Mouse (Mus musculus): ENCODE data around the gene Sirt3.
"Not testable (repeated sequence)": the region's sequence is repeated elsewhere in the genome, so short reads cannot be mapped to it uniquely, and the experiment has no call there.

Sirt3 gene

DNA sequence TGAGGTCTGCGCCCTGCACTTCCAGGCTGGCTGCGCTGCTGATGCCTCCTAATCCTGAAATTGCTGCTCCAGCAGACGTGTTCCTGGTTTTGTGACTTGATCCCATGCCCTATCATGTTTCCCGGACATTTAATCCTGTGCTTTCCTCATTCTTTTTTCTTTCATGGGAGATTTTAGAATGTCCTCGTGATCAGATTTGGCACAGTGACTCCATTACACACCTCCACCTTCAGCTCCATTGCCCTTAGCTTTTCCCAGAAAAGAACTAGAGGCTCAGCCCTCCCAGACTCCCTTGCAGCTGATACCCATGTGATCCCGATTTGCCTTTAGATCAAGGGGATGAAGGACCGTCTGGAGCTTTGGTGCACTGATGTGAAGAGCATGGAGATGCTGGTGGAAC lies 15.8 kb upstream of the Sirt3 start:
- no peak for DNase-seq (ENCODE audit: low spot score in 2 of 2)

DNA sequence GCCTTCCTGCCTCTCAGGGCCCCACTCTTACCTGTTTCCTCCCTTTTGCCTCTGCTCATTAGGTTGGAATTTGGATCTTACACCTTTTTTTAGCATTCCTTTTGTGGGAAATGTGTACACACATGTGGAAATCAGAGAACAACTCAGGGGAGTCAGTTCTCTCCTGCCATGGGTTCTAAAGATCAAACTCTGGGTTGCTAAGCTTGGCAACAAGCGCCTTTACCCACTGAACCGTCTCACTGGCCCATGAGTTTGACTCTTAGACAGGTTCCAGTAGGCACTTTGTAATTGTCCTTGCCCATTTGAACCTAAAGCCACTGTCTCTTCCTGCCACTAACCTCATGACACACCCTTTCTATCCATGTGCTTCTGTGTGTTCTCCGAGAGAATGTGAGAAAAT lies 12.5 kb upstream of the Sirt3 start:
- no peak for DNase-seq (ENCODE audit: low spot score in 2 of 2)

DNA sequence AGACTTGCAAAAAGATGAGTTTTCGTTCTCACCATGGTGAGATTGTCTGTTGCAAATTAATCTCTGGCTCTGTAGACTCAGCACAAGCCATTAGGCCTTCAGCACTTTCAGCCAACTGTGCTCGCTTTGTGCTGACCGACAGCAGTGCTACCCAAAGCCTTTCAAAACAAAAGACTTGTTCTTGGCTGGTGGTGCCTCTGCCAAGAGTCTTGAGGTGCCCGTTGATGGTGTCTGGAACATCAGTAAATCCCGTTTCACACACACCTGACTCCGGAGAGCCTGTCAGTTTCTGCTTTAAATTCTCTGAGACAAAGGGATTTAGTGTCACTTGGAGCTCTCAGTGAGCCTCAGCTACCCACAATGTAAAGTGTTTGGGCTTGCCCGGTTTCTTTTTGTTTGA lies 11.9 kb upstream of the Sirt3 start:
- DNase-seq (ENCODE audit: low spot score in 2 of 2) = no peak

DNA sequence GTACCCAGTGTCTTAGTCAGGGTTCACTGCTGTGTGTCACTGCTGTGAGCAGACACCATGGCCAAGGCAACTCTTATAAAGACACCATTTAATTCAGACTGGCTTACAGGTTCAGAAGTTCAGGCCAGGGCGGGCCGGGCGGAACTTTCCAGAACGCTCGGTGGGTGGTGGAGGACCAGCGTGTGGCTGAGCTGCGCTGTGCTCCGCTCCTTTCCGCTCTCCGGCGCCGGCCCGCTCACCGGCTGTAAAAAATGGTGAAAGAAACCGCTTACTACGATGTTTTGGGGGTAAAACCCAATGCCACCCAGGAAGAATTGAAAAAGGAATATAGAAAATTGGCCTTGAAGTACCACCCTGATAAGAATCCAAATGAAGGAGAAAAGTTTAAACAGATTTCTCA lies 8.5 kb upstream of the Sirt3 start:
- DNase-seq (ENCODE audit: low spot score in 2 of 2) = not testable (repeated sequence)

DNA sequence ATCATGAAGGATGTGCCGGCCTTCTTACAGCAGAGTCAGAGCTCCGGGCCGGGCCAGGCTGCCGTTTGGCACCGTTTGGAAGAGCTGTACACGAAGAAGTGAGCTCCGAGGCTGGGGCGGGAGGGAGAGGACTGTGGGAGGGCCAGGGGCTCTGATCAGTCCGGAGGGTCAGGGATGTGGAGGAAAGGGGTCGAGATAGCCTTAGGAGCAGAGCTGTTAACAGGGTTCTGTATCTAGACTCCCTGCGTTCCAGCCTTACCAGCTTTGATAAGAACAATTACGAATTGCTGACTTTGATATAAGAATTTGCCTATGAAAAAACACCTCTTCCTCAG lies 327 bp upstream of the Sirt3 start:
- no peak for DNase-seq (ENCODE audit: low spot score in 2 of 2)

DNA sequence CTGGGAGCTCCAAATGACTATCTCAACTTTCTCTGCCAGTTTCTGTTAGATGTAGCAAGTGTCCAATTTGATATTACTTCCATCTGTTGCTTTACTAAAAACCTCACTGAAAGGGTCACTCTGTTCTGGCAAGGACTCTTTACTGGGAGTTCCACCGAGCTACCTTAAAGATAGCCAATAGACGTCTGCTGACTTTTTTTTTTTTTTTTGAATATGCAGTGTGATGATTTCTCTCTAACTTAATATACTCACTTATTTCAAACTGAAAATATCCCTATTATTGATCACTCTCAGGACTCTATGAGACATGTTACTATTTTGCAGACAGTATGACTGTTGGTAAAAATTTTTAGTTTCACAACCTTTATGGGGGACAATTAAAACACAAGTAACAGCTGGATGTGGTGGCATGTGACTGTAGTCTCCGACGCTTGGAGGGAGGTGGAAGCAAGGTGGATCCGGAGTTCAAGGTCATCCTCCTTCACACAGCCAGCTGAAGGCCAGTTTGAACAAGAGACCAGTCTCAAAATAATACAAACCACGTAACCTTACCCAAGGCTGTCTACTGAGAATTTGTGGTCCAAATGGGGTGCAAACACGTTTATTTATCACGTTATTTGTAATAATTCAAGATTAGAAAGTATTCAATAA lies 1.1 kb downstream of the Sirt3 start:
- no peak for DNase-seq (ENCODE audit: low spot score in 2 of 2)

DNA sequence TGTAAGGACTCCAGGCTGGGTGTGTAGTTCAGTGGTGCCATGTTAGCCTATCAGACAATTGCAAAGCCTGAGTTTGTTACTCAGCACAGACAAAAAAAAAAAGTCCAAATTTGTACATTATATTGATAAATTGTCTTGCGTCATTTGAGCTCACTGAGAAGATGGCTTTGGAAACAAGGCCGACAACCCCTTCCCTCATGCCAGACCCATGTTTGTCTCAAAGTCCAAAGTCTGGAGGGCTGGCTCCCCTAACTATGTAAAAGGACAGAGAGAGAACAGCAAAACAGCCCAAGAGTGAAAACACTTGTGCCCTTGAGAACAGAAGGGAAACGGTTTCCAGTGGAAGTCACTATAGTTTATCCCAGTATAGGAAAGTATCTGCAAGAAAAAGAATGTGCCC lies 1.7 kb downstream of the Sirt3 start:
- DNase-seq (ENCODE audit: low spot score in 2 of 2) = no peak

DNA sequence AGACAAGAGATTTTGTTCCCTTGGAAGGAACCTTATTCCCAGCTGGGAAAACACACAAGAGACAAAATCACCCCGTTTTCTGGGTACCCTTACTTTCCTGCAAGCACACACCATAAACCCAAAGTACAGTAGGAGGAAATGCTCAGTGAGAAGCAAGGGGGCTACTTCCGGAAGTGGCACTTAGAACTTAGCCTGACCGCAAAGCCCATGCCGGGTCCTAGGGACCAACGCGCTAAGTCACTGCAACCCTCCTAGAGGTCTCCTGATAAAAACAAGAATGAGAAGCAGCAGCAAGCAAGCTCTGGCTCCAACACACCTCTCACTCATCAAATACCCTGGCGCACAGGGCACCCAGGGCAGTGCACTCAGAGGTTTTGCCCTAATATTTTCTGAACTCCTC lies 2.8 kb downstream of the Sirt3 start:
- no peak for DNase-seq (ENCODE audit: low spot score in 2 of 2)

DNA sequence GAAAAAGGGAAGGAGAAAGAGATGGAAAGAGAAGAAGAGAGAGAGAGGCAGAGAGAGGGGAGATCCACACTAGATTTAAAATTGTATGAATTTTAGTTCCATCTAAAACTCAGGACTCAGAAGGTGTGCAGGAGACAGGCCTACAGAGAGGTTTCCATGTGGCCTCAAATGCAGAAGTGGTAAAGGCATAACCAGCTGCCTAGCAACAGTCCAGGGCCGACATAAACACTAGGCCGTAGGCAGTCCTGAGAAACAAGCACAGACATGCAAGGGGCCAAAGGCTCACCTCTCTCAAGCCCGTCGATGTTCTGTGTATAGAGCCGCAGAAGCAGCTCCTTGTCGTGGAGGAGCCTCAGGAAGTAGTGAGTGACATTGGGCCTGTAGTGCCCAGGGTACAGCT lies 4.7 kb downstream of the Sirt3 start:
- DNase-seq (ENCODE audit: low spot score in 2 of 2) = no peak

DNA sequence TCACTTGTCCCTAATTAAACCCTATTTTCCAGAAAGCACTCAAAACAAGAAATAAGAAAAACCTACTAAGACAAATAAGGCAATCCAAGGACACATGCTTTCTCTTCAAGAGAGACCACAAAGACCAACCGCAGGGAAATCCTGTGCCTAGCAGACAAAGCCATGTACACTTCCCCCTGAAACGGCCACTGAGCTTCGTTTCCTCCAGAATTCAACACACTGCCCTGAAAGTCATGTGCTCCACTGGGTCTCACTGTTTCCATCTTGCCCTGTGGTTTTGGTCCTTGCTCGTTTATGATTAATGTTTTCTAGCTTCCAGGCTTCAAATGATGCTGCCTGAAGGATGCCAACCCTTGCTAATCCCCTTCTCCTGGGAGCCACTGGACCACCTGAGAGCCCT lies 7.9 kb downstream of the Sirt3 start:
- DNase-seq (ENCODE audit: low spot score in 2 of 2) = no peak

DNA sequence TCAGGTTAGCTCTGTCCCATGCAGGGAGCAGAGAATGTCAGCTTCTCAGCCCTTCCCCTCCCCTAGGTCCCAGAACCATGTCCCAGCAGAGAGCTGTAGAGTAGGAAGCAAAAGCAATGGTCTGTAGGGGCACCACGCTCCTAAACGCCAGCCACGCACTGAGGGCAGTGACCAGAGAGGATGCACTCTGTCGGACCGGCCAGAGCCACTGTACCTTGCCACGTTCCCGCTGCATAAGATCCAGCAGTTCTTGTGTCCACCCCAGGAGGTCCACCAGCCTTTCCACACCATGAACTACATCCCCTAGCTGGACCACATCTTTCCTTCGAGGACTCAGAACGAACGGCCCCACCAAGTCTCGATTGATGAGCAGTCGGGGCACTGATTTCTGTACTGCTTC lies 17.3 kb downstream of the Sirt3 start:
- no peak for DNase-seq (ENCODE audit: low spot score in 2 of 2)

DNA sequence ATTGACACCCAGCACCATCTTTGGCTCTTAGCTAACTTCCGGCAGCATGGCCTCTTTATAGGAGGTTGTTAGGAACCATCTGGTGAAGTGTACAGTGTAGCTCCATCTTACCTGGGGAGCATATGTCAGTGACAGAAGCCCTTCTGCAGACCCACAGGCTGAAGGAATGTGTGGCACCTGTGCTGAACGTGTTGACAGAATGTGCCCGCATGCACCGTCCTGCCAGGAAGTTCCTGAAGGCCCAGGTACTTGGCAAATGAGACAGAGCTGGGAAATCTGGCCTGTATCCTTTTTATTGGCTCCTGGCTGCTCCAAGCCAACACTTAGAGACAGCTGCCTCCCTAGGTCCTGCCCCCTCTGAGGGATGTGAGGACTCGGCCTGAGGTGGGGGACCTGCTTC lies 21.4 kb downstream of the Sirt3 start:
- no peak for DNase-seq (ENCODE audit: low spot score in 2 of 2)

DNA sequence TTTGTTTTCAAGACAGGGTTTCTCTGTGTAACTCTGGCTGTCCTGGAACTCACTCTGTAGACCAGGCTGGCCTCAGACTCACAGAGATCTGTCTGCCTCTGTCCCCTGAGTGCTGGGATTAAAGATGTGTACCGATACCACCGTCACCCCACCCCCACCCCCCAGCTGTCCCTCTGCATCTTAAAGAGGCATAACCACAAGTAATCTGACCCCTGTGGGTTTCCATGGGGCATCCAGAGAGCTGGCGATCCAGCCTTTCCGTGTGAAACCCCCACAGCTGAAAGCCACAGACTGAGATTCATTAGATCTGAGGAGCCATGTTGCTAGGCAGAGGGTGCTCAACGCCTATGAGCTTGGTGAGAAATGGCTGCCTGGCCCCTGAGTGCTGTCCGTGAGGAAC lies 22.1 kb downstream of the Sirt3 start:
- no peak for DNase-seq (ENCODE audit: low spot score in 2 of 2)

DNA sequence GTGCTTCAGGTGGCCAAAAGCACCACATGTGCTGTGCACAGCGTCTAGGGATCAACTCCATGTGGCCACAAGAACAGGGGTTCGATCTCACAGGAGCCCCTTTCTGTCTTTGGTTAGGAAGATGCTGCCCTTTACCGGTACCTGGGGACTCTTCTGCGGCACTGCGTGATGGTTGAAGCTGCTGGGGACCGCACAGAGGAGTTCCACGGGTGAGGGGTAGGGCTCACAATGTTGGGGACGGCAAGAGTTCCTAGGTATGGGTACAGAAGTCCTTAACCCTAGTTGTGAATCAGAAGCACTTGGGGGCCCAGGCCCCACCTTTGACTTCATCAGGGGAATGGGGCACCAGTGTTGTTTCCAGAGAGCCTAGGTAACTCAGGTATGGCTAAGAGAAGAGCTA lies 23.4 kb downstream of the Sirt3 start:
- DNase-seq (ENCODE audit: low spot score in 2 of 2) = no peak

DNA sequence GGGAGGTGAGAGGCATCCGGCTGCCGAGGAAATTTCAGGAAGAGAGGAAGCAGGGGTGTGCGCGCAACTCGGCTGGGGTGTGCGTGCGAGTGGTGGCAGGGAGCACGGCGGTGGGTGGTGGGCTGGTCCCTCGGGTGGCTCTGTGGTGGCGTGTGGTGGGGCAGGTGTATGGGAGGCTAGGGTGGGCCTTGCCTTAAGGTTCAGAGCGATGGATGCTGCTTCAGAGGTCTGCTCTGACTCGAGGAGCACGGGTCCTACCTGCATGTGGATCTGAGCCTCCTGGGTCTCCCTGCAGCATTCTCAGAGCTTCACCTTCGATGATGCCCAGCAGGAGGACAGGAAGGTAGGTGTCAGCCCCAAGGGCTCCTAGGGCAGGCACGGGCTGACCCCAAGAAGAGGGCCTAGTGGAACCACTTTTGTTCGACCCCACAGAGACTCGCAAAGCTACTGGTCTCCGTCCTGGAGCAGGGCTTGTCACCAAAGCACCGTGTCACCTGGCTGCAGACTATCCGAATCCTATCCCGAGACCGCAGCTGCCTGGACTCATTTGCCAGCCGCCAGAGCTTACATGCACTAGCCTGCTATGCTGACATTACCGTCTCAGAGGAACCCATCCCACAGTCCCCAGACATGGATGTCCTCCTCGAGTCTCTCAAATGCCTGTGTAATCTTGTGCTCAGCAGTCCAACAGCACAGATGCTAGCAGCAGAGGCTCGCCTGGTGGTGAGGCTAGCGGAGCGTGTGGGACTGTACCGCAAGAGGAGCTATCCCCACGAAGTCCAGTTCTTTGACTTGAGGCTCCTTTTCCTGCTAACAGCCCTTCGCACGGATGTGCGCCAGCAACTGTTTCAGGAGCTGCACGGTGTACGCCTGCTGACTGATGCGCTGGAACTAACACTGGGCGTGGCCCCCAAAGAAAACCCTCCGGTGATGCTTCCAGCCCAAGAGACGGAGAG lies 24.3 kb downstream of the Sirt3 start, which contains the start of gene Bet1l:
TSS of gene Bet1l (minus strand) at position 28 of the 956 bp plus-strand sequence.
- DNase-seq (ENCODE audit: low spot score in 2 of 2) = no peak

DNA sequence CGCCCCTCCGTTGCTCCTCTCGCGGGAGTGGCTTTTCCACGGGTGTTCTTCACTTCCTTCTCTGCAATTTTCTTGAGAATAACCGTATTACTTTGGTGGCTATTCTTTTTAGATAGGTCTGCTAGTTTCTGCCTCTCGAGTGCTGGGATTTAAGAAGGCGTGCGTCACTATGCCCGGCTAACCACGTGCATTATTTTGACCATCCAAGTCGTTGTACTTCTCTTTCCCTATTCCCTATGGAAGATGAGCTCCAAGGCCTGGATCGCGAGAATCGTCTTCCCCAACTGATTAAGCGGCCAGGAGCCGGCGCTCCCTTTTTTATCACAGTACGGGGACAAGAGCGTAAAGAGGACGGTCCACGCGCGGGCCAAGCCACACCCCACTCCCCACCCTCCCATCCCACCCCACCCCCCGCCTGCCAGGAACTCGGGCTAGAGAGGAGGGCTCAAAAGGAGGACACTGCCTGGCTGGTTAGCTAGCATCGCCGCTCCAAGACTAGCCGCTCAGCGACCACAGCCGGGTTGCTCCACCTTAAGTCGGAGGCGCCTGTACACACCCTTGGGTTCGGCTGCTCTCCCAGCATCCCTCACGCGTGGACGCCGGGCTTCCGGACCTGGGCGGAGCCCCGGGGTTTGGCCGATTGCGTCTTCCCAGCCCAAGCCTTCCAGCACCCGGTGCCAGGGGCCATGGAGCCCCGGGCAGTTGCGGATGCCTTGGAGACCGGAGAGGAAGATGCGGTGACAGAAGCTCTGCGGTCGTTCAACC lies 25.1 kb downstream of the Sirt3 start, which contains the start of gene Ric8a:
TSS of gene Ric8a (plus strand) at position 173 of the 765 bp plus-strand sequence.
- peak; percentile 90 to 91 for DNase-seq (ENCODE audit: low spot score in 2 of 2)

DNA sequence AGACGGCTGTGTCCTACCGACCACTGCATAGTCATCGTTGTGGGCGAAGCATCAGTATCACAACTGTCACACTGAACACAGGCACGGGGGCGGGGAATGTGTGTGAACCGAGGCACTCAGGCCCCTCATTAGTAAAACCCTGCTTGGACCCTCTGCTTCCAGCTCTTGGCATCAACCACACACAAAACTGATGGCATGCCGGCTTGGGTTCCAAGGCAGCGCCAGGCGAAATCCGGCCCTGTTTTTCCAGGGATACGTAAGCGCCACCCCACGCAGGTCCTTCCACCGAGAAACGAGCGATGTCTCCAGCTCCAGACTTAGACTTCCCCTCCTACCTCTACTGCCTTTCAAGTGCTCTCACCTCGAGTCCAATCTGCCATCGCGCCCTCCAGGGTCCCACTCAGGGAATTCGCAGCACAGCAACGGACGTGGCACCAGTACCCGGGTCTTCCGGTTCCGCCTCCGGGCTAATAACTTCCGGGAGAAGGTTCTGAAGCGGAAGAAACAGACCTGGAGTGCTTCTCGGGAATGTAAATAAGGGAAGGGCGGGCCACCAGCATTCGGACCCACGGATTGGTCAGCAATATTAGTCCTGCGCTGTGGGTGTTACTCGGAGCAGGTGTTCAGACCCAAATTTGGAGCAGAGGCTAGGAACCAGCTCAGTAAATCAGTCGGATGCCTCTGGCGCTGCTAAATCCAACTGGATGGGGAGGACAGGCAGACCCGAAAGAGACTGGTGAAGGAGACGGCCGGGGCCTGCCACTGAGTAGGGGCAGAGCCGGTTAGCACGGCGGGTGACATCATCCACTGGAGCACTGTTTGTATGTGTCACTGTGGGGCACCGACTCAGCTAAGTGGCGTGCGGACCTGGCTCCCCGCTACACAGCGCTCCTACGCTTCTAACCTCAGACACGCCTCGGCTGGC lies 26.0 kb downstream of the Sirt3 start, which contains the start of gene Gm45785:
TSS of gene Gm45785 (minus strand) at position 472 of the 925 bp plus-strand sequence.
- peak; percentile 85 to 90 for DNase-seq (ENCODE audit: low spot score in 2 of 2)

DNA sequence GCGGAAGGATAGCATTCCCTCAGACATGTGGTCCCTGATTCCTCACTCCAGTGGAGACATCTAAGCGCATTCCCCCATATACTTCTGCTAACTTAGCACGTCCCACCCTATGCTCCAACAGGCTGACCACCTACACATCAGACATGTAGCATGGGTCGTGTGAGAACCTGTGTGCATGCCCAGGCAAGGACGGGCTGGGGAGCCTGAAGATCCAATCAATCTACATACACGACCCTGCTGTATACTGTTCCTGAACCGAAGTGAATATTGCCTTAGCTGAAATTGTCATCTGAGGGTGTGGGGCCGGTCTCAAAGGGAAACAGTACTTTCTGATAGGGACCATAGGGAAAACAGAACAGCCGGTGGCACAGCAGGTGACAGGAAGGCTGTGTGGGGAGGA lies 26.9 kb downstream of the Sirt3 start:
- no peak for DNase-seq (ENCODE audit: low spot score in 2 of 2)

DNA sequence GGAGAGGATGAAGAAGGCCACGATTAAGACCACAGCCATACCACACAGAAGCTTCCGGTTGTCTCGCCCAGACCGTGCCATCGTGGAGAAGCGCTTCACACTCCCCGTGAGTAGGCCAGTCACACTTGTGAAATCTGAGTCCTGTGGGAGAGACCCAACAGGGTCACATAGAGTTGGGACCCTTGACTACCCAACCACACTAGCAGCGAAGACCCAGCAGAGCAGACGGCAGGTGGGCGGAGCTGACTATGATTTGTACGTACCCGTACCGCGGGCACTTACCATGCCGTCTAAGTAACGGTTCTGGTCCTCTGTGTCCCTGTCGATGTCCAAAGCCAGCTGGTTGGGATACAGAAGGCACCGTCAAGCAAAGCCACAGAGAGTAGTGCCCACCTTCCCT lies 27.6 kb downstream of the Sirt3 start:
- DNase-seq (ENCODE audit: low spot score in 2 of 2) = no peak

DNA sequence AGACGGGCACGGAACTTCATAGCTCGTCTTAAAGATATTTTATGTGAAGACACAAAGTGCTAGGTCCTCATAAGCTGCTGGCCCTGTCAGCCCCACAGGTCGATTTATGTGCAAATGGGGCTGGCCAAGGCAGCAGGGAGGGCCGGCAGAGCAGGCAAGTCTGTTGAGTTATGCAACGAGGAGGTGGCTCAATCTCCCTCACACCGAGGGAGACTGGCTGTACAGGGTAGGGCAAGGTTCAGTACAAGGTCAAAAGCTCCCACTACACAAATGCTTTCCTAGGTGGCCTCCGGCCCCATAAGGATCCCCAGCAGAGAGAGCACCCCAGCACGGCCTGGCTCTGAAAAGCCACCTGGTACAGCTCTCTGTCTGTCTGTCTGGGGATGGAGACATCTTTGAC lies 28.7 kb downstream of the Sirt3 start:
- DNase-seq (ENCODE audit: low spot score in 2 of 2) = no peak

DNA sequence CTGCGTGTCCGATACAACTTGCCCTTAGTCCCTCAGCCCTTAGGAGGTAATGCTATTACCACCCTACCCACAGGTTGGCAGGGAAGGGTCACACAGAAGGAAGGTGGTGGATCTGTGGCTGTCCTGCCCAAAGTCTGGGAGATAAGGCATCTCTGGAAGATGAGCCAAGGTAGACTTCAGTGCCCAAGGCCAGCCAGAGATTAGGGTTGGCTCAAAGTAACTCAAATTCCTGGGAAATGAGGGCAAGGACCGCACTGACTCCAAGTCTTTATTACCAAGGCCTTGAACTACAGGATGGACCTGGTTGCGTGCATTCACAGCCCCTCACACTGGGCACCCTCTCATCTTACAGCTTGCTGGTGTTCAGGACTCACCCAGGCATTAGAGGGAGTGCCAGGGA lies 30.2 kb downstream of the Sirt3 start:
- no peak for DNase-seq (ENCODE audit: low spot score in 2 of 2)
